Mouse (Mus musculus) gastrocnemius, postnatal 25 days (tissue): Measurements from ENCODE around the gene Pzp. TPM values are rescaled to one million over a fixed set of nuclear protein-coding genes. Genes with fewer than 3 reads are reported as not detected.

Experiments
- DNase-seq: peaks from one replicate; pipeline ENCODE4 v3.0.0; 2022
- total RNA-seq, 2 experiments: library from RNA; stranded (reverse); gene quantifications; 1 replicate in 1 of 2; 2 replicates in 1 of 2; pipeline ENCODE4 v1.2.3; 2021

Pzp gene
- total RNA-seq, 2 experiments from 2014 or later, result not detected

GRCm38 (mm10) chr6:128436356-128437005 is 90.0 kb downstream of the Pzp start:
- DNase-seq, result no peak

- DNase-seq, result peak; percentile 48
These were observed 91.0 kb downstream of the Pzp start for GRCm38 (mm10) chr6:128435474-128435873.

Other genes starting within 250 kb of the Pzp start
- 1 to 10 TPM; 5.9 to 8.6 TPM for gene Tead4, start 225.9 kb downstream of the Pzp start, total RNA-seq
- 1 to 10 TPM; 5.7 to 5.9 TPM for gene Tulp3, start 170.9 kb downstream of the Pzp start, total RNA-seq
- 1 to 10 TPM; 6.0 to 7.4 TPM for gene Rhno1, start 163.8 kb downstream of the Pzp start, total RNA-seq
- gene Foxm1, start 163.8 kb downstream of the Pzp start, total RNA-seq, result 1 to 10 TPM; 1.2 to 1.6 TPM
- not detected for gene Tex52, start 151.3 kb downstream of the Pzp start, total RNA-seq
- not detected for gene Gm44596, start 151.2 kb downstream of the Pzp start, total RNA-seq
- 1 to 10 TPM in 1 of 2 experiments, under 1 TPM in 1; 0.97 to 1.7 TPM for gene Nrip2, start 127.4 kb downstream of the Pzp start, total RNA-seq
- gene Itfg2, start 101.8 kb downstream of the Pzp start, total RNA-seq, result 10 to 100 TPM; 14.4 to 15.1 TPM
- gene Fkbp4, start 88.0 kb downstream of the Pzp start, total RNA-seq, result 100 to 1,000 TPM; 105 to 111 TPM
- gene A2ml1, start 54.9 kb upstream of the Pzp start, total RNA-seq, result not detected
- not detected for gene Klrb1a, start 96.8 kb upstream of the Pzp start, total RNA-seq
- not detected for gene Clec2h, start 135.7 kb upstream of the Pzp start, total RNA-seq
- gene Klrb1, start 196.3 kb upstream of the Pzp start, total RNA-seq, result not detected